Mouse (Mus musculus) embryo, embryonic 10.5 days (tissue): ENCODE results near the gene Gm4297.
"Not testable (repeated sequence)": the region's sequence is repeated elsewhere in the genome, so short reads cannot be mapped to it uniquely, and the experiment has no call there.

Experiments
- DNase-seq: peaks from one replicate; pipeline ENCODE4 v3.0.0-alpha.2; 2015; ENCODE audit warnings: low spot score

Gm4297 gene

GRCm38 (mm10) chrX:24574795-24575194 is at the start of gene Gm4297:
Gene Gm4297 (minus strand): TSS chrX:24574895.
- DNase-seq = not testable (repeated sequence)
